Mouse (Mus musculus): ENCODE measurements around the gene Syne1. TPM values are rescaled to one million over a fixed set of nuclear protein-coding genes. Genes with fewer than 3 reads are reported as not detected.

The Syne1 gene
- polyA plus RNA-seq, 1 experiment from 2014 or later: 7.5 TPM

DNA sequence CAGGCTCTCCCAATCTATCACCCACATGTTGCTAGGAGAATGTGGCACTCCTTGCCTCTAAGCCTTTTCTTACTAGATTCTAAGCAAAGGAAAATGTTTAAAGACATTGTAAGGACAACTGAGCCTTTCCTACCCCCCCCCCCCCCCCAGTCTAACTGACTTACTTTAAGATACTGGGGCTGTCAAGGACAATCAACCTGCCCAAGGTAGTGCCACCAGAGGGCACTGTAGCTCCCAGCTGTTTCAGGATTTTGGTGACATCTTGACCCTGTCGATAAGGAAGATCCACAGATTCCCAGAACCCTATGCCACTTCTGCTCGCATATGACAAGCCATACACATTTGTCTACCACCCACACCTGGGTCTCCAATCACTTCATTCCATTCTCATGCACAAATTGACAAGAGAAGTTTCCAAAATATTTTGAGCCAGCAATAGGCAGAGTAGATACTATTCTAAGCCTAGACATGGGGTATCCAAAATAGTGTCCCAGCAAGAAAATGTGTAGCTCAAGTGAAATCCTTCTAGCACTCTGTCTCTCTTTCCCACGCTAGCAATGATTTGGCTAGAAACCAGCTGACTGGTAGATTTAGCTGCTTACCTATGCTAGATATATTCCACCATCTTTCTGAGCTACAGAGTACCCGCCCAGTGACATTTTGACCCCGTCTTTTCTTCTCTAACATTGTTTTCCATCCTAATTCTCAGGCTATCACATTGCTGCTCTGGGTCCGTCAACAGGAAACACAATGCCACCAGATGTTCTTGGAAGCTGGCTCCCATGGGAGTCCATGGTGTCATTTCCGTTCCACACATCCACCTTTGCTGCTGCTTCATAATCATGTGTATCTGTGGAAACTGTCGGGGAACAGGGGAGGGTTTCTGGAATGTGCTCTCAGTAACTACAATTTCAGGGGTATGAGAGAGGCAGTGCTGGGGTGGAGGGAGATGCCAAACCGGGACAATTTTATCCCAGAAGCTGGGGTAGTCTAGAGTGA, 70.4 kb downstream of the Syne1 start:
- 83% methylated on average over 9 of the region's 9 CpGs for WGBS

GRCm38 (mm10) chr10:5480097-5480496, 71.2 kb downstream of the Syne1 start:
- Histone ChIP-seq H3K4me2 (replicated peaks) (no peak overlapping the region), H3K27me3 (no peaks in the 10 kb centered on the region), H3K9me3 (no peaks in the 10 kb centered on the region), H3K27ac (no peak overlapping the region), H3K4me3 (replicated peaks) (no peak overlapping the region), H3K36me3 (no peaks in the 10 kb centered on the region), H3K9ac (replicated peaks) (no peak overlapping the region), H3K4me1 (replicated peaks) (no peaks in the 10 kb centered on the region)
- no peak; the same call in 1 of the 2 replicates for ATAC-seq
- WGBS: 56% methylated on average over 6 of the region's 6 CpGs

More for the DNA sequence above, 70.4 kb downstream of the Syne1 start:
- Histone ChIP-seq H3K36me3 (no peaks in the 10 kb centered on the region), H3K4me2 (replicated peaks) (no peak overlapping the region), H3K9me3 (no peaks in the 10 kb centered on the region), H3K4me3 (replicated peaks) (no peak overlapping the region), H3K27ac (no peak overlapping the region), H3K27me3 (no peaks in the 10 kb centered on the region), H3K4me1 (replicated peaks) (no peaks in the 10 kb centered on the region), H3K9ac (replicated peaks) (no peak overlapping the region)
- no peak for ATAC-seq

DNA sequence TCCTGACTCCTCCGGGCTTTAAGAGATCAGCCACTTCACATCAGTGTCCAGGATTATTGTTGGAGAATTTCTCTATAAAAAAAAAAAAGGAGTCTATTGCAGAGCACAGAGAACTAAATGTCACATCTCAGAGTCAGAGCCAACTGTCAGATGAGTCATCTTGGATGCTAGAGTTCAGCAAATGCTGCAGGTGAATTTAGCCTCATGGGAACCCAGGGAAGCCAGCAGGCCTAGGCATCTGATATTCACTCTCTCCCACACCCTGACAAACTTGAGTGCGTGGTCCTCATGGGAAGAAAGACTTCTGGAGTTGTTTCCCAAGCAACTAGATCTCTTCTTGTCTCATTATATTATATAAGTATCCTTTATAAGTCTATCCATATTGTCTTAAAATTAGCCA, 82.6 kb downstream of the Syne1 start:
- 91% methylated on average over 2 of the region's 2 CpGs for WGBS
- no peak overlapping the region for H3K4me3 ChIP-seq (replicated peaks)
- no peaks in the 10 kb centered on the region for H3K9me3 ChIP-seq
- H3K27ac ChIP-seq: no peak overlapping the region
- no peaks in the 10 kb centered on the region for H3K36me3 ChIP-seq
- no peaks in the 10 kb centered on the region for H3K27me3 ChIP-seq
- no peak for ATAC-seq
- no peaks in the 10 kb centered on the region for H3K4me1 ChIP-seq (replicated peaks)
- H3K9ac ChIP-seq (replicated peaks): no peak overlapping the region
- no peak overlapping the region for H3K4me2 ChIP-seq (replicated peaks)

DNA sequence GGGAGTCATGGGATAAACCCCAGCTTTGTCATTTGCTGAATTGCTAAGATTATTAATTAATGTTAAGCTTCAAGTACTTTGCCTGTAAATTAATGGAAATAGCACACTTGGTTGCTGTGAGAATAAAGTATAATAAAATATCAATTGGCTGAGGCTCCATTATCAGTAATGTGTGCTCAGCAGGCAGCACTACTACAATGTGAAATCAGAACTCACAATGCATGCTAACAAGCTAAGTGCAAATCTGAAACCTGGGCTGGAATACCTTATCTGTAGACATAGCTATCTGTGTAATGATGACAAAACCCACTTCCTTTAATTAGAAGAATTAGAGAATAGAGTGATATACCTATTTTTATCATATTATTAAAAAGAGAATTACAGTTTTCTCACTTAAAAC, 97.5 kb downstream of the Syne1 start:
- Histone ChIP-seq H3K36me3 (no peaks in the 10 kb centered on the region), H3K4me1 (replicated peaks) (no peaks in the 10 kb centered on the region), H3K27me3 (no peaks in the 10 kb centered on the region), H3K9ac (replicated peaks) (no peak overlapping the region), H3K9me3 (no peaks in the 10 kb centered on the region), H3K27ac (no peak overlapping the region), H3K4me3 (replicated peaks) (no peak overlapping the region), H3K4me2 (replicated peaks) (no peak overlapping the region)
- ATAC-seq: no peak

- H3K27ac ChIP-seq: no peak overlapping the region
- H3K27me3 ChIP-seq: no peaks in the 10 kb centered on the region
- no peaks in the 10 kb centered on the region for H3K4me1 ChIP-seq (replicated peaks)
- no peaks in the 10 kb centered on the region for H3K9me3 ChIP-seq
- H3K36me3 ChIP-seq: no peaks in the 10 kb centered on the region
- no peak overlapping the region for H3K4me3 ChIP-seq (replicated peaks)
- WGBS: 89% methylated on average over 2 of the region's 2 CpGs
- no peak for ATAC-seq
- no peak overlapping the region for H3K9ac ChIP-seq (replicated peaks)
- H3K4me2 ChIP-seq (replicated peaks): no peak overlapping the region
Observed at GRCm38 (mm10) chr10:5449944-5450343, 101.3 kb downstream of the Syne1 start.

GRCm38 (mm10) chr10:5447950-5448716, 103.1 kb downstream of the Syne1 start:
- Histone ChIP-seq H3K4me3 (replicated peaks) (no peak overlapping the region), H3K9me3 (no peaks in the 10 kb centered on the region), H3K9ac (replicated peaks) (no peak overlapping the region), H3K36me3 (no peaks in the 10 kb centered on the region), H3K4me2 (replicated peaks) (no peak overlapping the region), H3K27ac (no peak overlapping the region), H3K4me1 (replicated peaks) (0 out of 2 replicates have a peak, but pooled peaks cover 2% of the 10 kb centered on the region), H3K27me3 (no peaks in the 10 kb centered on the region)
- 77% methylated on average over 4 of the region's 4 CpGs for WGBS
- ATAC-seq: no peak

DNA sequence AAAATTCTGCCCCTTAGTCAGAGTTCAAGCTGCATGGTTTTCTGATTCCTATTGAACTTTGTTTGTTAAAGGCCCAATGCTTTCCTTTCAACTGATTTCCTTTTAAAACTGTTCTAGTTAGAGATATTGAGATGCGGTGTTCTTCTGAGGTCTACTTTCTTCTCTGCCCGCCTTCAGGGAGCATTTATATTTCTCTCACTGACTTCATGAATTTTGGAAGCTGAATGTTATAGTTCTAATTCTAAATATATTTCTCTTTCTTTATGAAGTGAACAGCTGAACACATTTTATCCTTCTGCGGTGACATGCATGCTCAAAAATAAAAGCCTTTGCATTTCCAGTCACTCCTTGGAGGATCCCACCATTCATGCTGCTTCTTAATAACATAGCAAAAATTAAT, 106.0 kb downstream of the Syne1 start:
- Histone ChIP-seq H3K4me2 (replicated peaks) (no peak overlapping the region), H3K4me3 (replicated peaks) (no peak overlapping the region), H3K36me3 (no peaks in the 10 kb centered on the region), H3K27ac (no peak overlapping the region), H3K27me3 (no peaks in the 10 kb centered on the region), H3K9ac (replicated peaks) (no peak overlapping the region), H3K4me1 (replicated peaks) (0 out of 2 replicates have a peak, but pooled peaks cover 2% of the 10 kb centered on the region), H3K9me3 (no peaks in the 10 kb centered on the region)
- 89% methylated on average over 3 of the region's 3 CpGs for WGBS
- ATAC-seq: no peak

DNA sequence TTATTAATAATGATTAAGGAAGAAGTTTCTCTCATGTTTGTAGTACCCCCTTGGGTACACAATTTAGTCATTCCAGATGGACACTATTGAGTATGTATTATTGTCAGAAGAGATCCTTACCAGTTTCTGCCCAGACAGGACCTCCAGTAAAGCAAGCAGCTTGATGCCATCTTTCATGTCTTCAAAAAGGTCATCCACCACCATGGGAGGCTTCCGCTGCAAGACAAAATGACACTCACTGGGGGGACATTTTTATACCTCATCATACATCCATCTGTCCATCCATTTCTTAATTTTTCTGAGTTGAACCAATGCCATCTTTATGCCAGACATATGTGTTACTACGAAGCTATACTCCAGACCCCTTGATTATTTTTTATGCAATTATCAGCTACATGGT, 108.3 kb downstream of the Syne1 start:
- Histone ChIP-seq H3K36me3 (no peaks in the 10 kb centered on the region), H3K9me3 (no peaks in the 10 kb centered on the region), H3K27ac (no peak overlapping the region), H3K9ac (replicated peaks) (no peak overlapping the region), H3K27me3 (no peaks in the 10 kb centered on the region), H3K4me1 (replicated peaks) (0 out of 2 replicates have a peak, but pooled peaks cover 5% of the 10 kb centered on the region), H3K4me3 (replicated peaks) (no peak overlapping the region), H3K4me2 (replicated peaks) (no peak overlapping the region)
- WGBS: 95% methylated on average over 2 of the region's 2 CpGs
- ATAC-seq: no peak

DNA sequence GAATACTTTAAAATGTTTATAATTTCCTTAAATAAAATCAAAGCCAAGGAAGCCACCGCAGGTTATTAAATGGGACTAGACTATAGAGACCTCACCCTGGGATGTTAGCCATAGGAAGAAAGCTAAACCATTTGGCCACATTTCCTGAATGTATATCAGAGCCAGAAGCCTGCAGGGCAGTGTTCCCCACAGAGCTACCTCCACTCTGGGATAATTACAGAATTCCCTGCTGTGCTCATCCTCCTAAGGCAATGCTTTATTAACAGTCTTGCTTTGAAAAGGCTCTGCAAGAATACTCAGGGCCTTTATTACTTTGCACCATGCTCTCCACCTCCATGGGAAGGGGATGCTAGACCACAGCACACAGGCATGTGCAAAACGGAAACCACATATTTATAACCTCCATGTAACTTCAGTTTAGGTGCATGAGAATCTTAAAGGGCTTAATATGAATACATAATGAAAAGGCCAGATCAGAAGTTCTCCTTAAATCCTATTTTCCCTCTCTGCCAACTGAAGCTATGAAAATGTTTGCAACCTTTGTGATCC, 111.4 kb downstream of the Syne1 start:
- no peak for ATAC-seq
- Histone ChIP-seq H3K4me1 (replicated peaks) (0 out of 2 replicates have a peak, but pooled peaks cover 4% of the 10 kb centered on the region), H3K9me3 (no peaks in the 10 kb centered on the region), H3K4me2 (replicated peaks) (no peak overlapping the region), H3K4me3 (replicated peaks) (no peak overlapping the region), H3K27me3 (no peaks in the 10 kb centered on the region), H3K9ac (replicated peaks) (no peak overlapping the region), H3K36me3 (no peaks in the 10 kb centered on the region), H3K27ac (no peak overlapping the region)
- 51% methylated on average over 2 of the region's 2 CpGs for WGBS

GRCm38 (mm10) chr10:5437766-5438165, 113.5 kb downstream of the Syne1 start:
- no peak for ATAC-seq
- Histone ChIP-seq H3K9me3 (no peaks in the 10 kb centered on the region), H3K27me3 (no peaks in the 10 kb centered on the region), H3K9ac (replicated peaks) (no peak overlapping the region), H3K27ac (no peak overlapping the region), H3K4me2 (replicated peaks) (no peak overlapping the region), H3K36me3 (no peaks in the 10 kb centered on the region), H3K4me1 (replicated peaks) (0 out of 2 replicates have a peak, but pooled peaks cover 2% of the 10 kb centered on the region), H3K4me3 (replicated peaks) (no peak overlapping the region)
- 89% methylated on average over 2 of the region's 2 CpGs for WGBS

DNA sequence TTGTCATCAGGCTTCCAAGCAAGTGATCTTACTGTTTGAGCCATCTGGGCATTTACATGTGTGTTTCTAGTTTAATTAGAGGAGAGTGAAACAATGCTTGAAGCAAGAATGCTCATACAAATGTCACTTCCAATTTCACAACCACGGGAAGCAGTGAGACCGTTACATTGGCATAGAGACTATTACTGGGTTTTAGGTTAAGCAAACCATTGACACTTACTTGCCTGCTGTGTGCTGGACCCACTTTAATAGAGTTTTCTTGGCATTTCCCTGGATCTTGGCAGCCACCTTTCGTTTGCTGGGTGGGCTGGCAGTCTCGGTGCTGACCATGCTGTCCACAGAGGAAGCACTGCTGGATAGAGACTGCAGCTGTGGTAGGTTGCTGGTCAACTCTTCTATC, 127.3 kb downstream of the Syne1 start:
- Histone ChIP-seq H3K4me1 (replicated peaks) (no peaks in the 10 kb centered on the region), H3K4me2 (replicated peaks) (no peak overlapping the region), H3K9me3 (no peaks in the 10 kb centered on the region; the same call in 1 of the 2 replicates), H3K9ac (replicated peaks) (no peak overlapping the region), H3K27ac (no peak overlapping the region), H3K27me3 (no peaks in the 10 kb centered on the region), H3K4me3 (replicated peaks) (no peak overlapping the region), H3K36me3 (no peaks in the 10 kb centered on the region)
- ATAC-seq: no peak
- 81% methylated on average over 4 of the region's 4 CpGs for WGBS

GRCm38 (mm10) chr10:5415730-5416129, 135.6 kb downstream of the Syne1 start:
- no peak overlapping the region for H3K4me3 ChIP-seq (replicated peaks)
- ATAC-seq: no peak
- H3K4me2 ChIP-seq (replicated peaks): no peak overlapping the region
- no peak overlapping the region for H3K9ac ChIP-seq (replicated peaks)
- no peaks in the 10 kb centered on the region for H3K27me3 ChIP-seq
- H3K9me3 ChIP-seq: no peaks in the 10 kb centered on the region
- no peak overlapping the region for H3K27ac ChIP-seq
- no peaks in the 10 kb centered on the region for H3K36me3 ChIP-seq
- 0 out of 2 replicates have a peak, but pooled peaks cover 5% of the 10 kb centered on the region for H3K4me1 ChIP-seq (replicated peaks)
- WGBS: 87% methylated on average over 3 of the region's 3 CpGs
